Mouse (Mus musculus) liver, adult 2 months (tissue): ENCODE data around the gene Arnt2.

Experiments used
- CTCF ChIP-seq: fragments of 200-500 bp; IDR thresholded peaks from 2 replicates; pipeline ENCODE4 v1.5.1; 2011; ENCODE audit warnings: low read depth, low read length, control low read depth
- POLR2A ChIP-seq: fragments of 200-500 bp; IDR thresholded peaks from 2 replicates; pipeline ENCODE4 v1.6.1; 2011; ENCODE audit warnings: low read length, control low read depth; ENCODE audit not compliant: insufficient read depth; ENCODE audit errors: extremely low read depth

DNA sequence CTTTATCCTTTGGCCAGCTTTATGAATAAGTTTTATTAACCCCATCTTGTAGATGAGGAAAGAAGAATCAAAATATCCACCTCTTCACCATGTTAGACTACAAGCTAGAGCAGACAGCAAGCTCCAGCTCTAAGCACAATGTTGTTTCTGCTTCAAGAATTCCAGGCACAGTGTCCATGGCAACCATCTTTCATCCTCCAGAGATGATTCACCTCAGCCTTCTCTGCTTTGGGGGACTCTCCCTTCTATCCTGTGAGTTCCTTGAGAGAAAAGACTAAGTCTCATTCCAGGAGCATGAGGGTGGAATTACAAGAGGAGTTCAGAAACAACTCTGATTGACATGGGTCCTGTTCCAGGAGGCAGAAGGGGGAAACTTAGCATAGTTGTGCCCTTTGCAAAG is 22.2 kb upstream of the Arnt2 start:
- TF ChIP-seq CTCF (no peak), POLR2A (no peak)
